Mouse (Mus musculus): ENCODE measurements around the gene Nup107. TPM values are rescaled to one million over a fixed set of nuclear protein-coding genes. Genes with fewer than 3 reads are reported as not detected.

Gene Nup107
- polyA plus RNA-seq, 1 experiment from 2014 or later = 40.2 TPM

GRCm38 (mm10) chr10:117752851-117753647, 39.5 kb downstream of the Nup107 start:
- H3K27me3 ChIP-seq (replicated peaks) = no peaks in the 10 kb centered on the region
- ATAC-seq (ENCODE audit: extremely low read depth, insufficient number of reproducible peaks, low FRiP score, low TSS enrichment) = no peak
- H3K4me3 ChIP-seq = no peak overlapping the region
- no peak overlapping the region for H3K4me2 ChIP-seq
- peaks cover 5% of the 10 kb centered on the region; the same call in 1 of the 2 replicates for H3K9me3 ChIP-seq
- WGBS = 95% methylated on average over 5 of the region's 5 CpGs
- H3K4me1 ChIP-seq = no peaks in the 10 kb centered on the region
- no peak overlapping the region for H3K27ac ChIP-seq (replicated peaks)
- no peak overlapping the region for H3K9ac ChIP-seq
- H3K36me3 ChIP-seq = peaks cover 93% of the 10 kb centered on the region

DNA sequence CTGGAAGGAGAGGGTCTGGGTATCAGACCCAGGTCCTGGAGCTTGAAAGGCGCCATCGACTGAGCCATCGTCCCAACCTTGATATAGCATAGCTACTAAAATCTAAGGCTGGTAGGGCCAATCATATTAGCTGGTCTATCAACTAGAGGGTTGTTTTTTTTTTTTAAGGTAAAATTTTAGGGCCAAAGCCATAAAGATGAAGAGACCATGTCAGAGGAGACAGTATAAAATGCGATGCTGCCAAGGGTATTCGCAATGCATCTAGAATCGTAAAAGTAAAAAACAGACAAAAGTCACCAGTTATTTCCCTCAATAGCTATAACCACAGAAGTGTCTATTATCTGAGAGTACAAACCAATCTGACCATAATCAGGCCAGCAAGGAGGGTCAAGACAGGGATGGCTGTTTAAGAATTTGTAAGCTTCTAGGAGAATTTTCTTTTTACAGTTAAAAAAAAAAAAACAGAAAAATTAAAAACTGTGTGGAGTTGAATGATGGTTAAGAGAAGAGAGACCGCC, 40.1 kb downstream of the Nup107 start:
- Histone ChIP-seq H3K4me3 (no peak overlapping the region), H3K27me3 (replicated peaks) (no peaks in the 10 kb centered on the region), H3K27ac (replicated peaks) (no peak overlapping the region), H3K9ac (no peak overlapping the region), H3K36me3 (peaks cover 86% of the 10 kb centered on the region), H3K4me1 (no peaks in the 10 kb centered on the region), H3K9me3 (peaks cover 5% of the 10 kb centered on the region; the same call in 1 of the 2 replicates), H3K4me2 (no peak overlapping the region)
- no peak for ATAC-seq (ENCODE audit: extremely low read depth, insufficient number of reproducible peaks, low FRiP score, low TSS enrichment)
- WGBS = 97% methylated on average over 7 of the region's 7 CpGs

DNA sequence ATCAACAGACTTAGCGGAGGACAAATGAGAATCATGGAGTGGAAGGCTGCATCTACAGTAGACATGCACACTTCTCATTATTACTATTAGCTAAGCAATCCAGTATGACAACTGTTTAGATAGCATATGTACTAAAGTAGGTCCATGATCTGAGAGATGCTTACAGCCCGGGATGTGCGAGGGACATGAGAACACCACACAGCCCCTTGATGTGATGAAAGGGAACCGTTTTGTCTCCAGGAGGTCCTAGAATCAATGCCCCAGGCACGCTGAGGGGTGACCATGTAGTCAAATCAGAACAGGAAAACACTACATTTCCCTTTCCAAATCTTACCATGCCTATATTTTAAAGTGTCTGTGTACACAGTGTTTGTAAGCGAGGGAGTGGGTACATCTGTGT, 40.8 kb downstream of the Nup107 start:
- no peaks in the 10 kb centered on the region for H3K4me1 ChIP-seq
- no peak overlapping the region for H3K4me2 ChIP-seq
- WGBS = 93% methylated on average over 6 of the region's 6 CpGs
- H3K9me3 ChIP-seq = peaks cover 5% of the 10 kb centered on the region; the same call in 1 of the 2 replicates
- H3K9ac ChIP-seq = no peak overlapping the region
- H3K27me3 ChIP-seq (replicated peaks) = no peaks in the 10 kb centered on the region
- no peak for ATAC-seq (ENCODE audit: extremely low read depth, insufficient number of reproducible peaks, low FRiP score, low TSS enrichment)
- no peak overlapping the region for H3K27ac ChIP-seq (replicated peaks)
- peaks cover 80% of the 10 kb centered on the region for H3K36me3 ChIP-seq
- no peak overlapping the region for H3K4me3 ChIP-seq

GRCm38 (mm10) chr10:117751282-117751610, 41.3 kb downstream of the Nup107 start:
- ATAC-seq (ENCODE audit: extremely low read depth, insufficient number of reproducible peaks, low FRiP score, low TSS enrichment) = no peak
- no peaks in the 10 kb centered on the region for H3K4me1 ChIP-seq
- H3K36me3 ChIP-seq = peaks cover 75% of the 10 kb centered on the region
- no peak overlapping the region for H3K27ac ChIP-seq (replicated peaks)
- no peaks in the 10 kb centered on the region for H3K27me3 ChIP-seq (replicated peaks)
- no peak overlapping the region for H3K4me2 ChIP-seq
- H3K9me3 ChIP-seq = peaks cover 5% of the 10 kb centered on the region; the same call in 1 of the 2 replicates
- no peak overlapping the region for H3K9ac ChIP-seq
- no peak overlapping the region for H3K4me3 ChIP-seq
- WGBS = 92% methylated on average over 14 of the region's 14 CpGs

- peaks cover 70% of the 10 kb centered on the region for H3K36me3 ChIP-seq
- WGBS = 96% methylated on average over 5 of the region's 5 CpGs
- H3K27me3 ChIP-seq (replicated peaks) = no peaks in the 10 kb centered on the region
- no peak for ATAC-seq (ENCODE audit: extremely low read depth, insufficient number of reproducible peaks, low FRiP score, low TSS enrichment)
- no peak overlapping the region for H3K27ac ChIP-seq (replicated peaks)
- peaks cover 5% of the 10 kb centered on the region; the same call in 1 of the 2 replicates for H3K9me3 ChIP-seq
- H3K9ac ChIP-seq = no peak overlapping the region
- H3K4me1 ChIP-seq = no peaks in the 10 kb centered on the region
- H3K4me2 ChIP-seq = no peak overlapping the region
- H3K4me3 ChIP-seq = no peak overlapping the region
These were observed 41.8 kb downstream of the Nup107 start for GRCm38 (mm10) chr10:117750529-117751281.

- peaks cover 5% of the 10 kb centered on the region; the same call in 1 of the 2 replicates for H3K9me3 ChIP-seq
- peaks cover 7% of the 10 kb centered on the region for H3K4me1 ChIP-seq
- no peak overlapping the region for H3K4me2 ChIP-seq
- no peaks in the 10 kb centered on the region for H3K27me3 ChIP-seq (replicated peaks)
- peaks cover 61% of the 10 kb centered on the region for H3K36me3 ChIP-seq
- no peak for ATAC-seq (ENCODE audit: extremely low read depth, insufficient number of reproducible peaks, low FRiP score, low TSS enrichment)
- H3K9ac ChIP-seq = no peak overlapping the region
- 90% methylated on average over 14 of the region's 14 CpGs for WGBS
- H3K4me3 ChIP-seq = no peak overlapping the region
- no peak overlapping the region for H3K27ac ChIP-seq (replicated peaks)
These were observed 42.6 kb downstream of the Nup107 start for GRCm38 (mm10) chr10:117749787-117750343.

DNA sequence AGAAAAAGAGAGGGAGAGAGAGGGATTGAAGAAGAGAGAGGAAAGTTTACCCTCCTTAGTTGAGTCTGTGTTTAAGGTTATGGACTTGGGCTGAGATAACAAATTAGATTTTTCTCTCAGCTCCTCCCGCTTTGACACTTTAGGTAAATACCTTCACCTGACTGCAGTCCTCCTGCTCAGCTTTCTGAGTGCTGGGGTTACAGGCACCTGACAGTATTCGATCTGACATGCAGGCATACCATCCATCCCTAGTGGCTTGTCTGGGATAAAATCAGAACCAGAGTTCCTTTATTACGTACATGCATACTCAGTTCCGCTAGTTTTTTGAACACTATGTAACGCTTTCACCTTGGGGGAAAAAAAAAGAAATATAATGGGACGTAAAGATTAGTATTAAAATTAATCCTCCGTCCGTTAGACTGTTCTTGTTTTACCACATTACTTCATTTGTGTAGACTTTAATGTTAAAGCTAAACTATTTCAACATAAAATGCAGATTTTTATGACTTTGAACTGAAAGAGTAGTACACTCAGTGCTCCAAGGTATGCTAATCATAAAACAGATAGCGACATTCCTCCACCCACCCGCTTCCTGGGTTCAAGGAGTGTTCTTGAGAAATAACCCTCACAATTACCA, 43.3 kb downstream of the Nup107 start:
- Histone ChIP-seq H3K4me3 (no peak overlapping the region), H3K4me2 (no peak overlapping the region), H3K36me3 (peaks cover 54% of the 10 kb centered on the region), H3K9me3 (peaks cover 5% of the 10 kb centered on the region; the same call in 1 of the 2 replicates), H3K4me1 (peaks cover 13% of the 10 kb centered on the region), H3K27ac (replicated peaks) (no peak overlapping the region), H3K27me3 (replicated peaks) (no peaks in the 10 kb centered on the region), H3K9ac (no peak overlapping the region)
- 96% methylated on average over 10 of the region's 10 CpGs for WGBS
- no peak for ATAC-seq (ENCODE audit: extremely low read depth, insufficient number of reproducible peaks, low FRiP score, low TSS enrichment)

DNA sequence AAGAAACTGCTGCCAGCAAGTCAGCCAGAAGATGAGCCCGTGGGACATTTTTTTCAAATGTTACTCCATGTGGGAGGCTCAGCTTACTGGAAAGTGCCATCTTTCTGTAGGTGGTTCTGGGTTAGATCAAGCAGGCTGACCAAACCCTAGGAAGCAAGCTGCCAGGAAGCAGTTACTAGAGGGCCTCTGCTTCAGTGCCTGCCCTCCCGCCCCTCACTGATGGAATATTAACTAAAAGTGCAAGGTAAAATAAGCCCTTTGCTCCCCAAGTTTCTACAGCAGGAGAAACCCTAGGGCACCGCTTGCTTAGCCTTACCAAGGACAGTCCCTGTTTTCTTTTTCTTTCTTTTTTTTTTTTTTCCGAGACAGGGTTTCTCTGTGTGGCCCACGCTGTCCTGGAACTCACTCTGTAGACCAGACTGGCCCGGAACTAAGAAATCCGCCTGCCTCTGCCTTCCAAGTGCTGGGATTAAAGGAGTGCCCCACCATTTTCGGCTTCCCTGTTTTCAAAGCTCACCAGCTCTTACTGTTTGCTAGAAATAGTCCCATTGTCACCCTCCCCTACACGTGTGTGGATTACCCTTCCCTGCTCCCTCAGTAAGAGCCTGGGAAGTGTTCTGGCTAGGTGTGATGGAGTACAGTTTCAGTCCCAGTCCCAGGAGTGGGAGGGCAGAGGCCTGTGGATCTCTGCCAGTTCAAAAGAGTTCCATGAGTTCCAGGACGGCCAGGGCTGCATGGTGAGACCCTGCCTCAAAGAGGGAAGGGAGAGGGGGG, 44.0 kb downstream of the Nup107 start:
- peaks cover 52% of the 10 kb centered on the region for H3K36me3 ChIP-seq
- WGBS = 82% methylated on average over 10 of the region's 10 CpGs
- no peak for ATAC-seq (ENCODE audit: extremely low read depth, insufficient number of reproducible peaks, low FRiP score, low TSS enrichment)

DNA sequence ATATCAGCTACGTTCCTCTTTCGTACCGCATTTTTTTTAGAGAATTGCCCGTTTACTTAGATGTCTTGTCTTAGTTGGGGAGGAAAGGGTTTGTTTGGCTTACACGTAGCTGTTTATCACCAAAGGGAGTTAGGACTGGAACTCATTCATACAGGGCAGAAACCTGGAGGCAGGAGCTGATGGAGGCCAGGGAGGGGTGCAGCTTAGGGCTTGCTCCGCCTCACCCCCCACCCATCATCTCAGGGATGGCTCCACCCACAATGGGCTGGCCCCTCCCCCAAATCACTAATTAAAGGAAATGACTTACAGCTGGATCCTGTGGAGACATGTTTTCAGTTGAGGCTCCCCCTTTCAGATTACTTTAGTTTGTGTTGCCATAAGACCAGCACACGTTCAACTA, 44.8 kb downstream of the Nup107 start:
- Histone ChIP-seq H3K9ac (no peak overlapping the region), H3K4me1 (peaks cover 19% of the 10 kb centered on the region), H3K27ac (replicated peaks) (no peak overlapping the region), H3K4me2 (no peak overlapping the region), H3K27me3 (replicated peaks) (no peaks in the 10 kb centered on the region), H3K9me3 (peaks cover 5% of the 10 kb centered on the region; the same call in 1 of the 2 replicates), H3K4me3 (no peak overlapping the region), H3K36me3 (peaks cover 48% of the 10 kb centered on the region)
- 85% methylated on average over 7 of the region's 7 CpGs for WGBS
- no peak for ATAC-seq (ENCODE audit: extremely low read depth, insufficient number of reproducible peaks, low FRiP score, low TSS enrichment)

More for the DNA sequence above, 44.0 kb downstream of the Nup107 start:
- no peak overlapping the region for H3K9ac ChIP-seq
- H3K4me3 ChIP-seq = no peak overlapping the region
- no peak overlapping the region for H3K27ac ChIP-seq (replicated peaks)
- H3K4me2 ChIP-seq = no peak overlapping the region
- H3K9me3 ChIP-seq = peaks cover 5% of the 10 kb centered on the region; the same call in 1 of the 2 replicates
- H3K27me3 ChIP-seq (replicated peaks) = no peaks in the 10 kb centered on the region
- peaks cover 19% of the 10 kb centered on the region for H3K4me1 ChIP-seq

DNA sequence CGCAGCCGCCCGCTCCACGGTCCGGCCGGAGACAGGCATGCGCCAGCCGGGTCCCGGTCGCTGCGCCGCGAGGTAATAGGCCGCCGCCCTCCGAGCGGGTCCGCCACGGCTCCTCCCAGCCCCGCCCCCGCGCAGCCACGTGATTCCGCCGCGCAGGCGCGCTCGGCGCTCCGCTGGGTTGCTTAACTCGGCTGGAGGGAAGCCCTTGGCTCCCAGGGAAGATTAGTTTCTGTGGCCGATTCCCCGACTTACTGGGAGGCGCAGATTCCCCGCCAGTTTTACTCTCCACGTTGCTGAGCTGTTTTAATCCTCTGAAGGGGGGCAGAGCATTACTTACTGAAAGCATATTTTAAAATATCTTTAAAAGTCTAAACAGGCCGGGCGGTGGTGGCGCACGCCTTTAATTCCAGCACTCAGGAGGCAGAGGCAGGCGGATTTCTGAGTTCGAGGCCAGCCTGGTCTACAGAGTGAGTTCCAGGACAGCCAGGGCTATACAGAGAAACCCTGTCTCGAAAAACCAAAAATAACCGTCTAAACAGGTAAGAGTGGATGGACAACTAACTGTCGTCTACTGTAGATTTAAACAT, 46.1 kb downstream of the Nup107 start, which contains the start of gene Slc35e3:
Slc35e3 (minus strand) TSS at position 69 of the 587 bp plus-strand sequence.
- Histone ChIP-seq H3K4me1 (peaks cover 19% of the 10 kb centered on the region), H3K27ac (replicated peaks) (peak within 1 kb of the TSS; percentile 62), H3K9me3 (peaks cover 5% of the 10 kb centered on the region; the same call in 1 of the 2 replicates), H3K9ac (peak within 1 kb of the TSS; percentile 87), H3K36me3 (peaks cover 35% of the 10 kb centered on the region), H3K4me3 (peak within 1 kb of the TSS; percentile 63), H3K4me2 (peak within 1 kb of the TSS; percentile 94), H3K27me3 (replicated peaks) (no peaks in the 10 kb centered on the region)
- peak; percentile 93 for ATAC-seq (ENCODE audit: extremely low read depth, insufficient number of reproducible peaks, low FRiP score, low TSS enrichment)
- 14% methylated on average over 44 of the region's 46 CpGs for WGBS
